ENCODE assay signal across 7 mouse cellular contexts in genomic region chr19:46337719-46338330, GRCm38 (mm10). TPM values are rescaled to one million over a fixed set of nuclear protein-coding genes. Genes with fewer than 3 reads are reported as not detected.
A peak's percentile ranks its signal among the peaks of the same experiment; 100 is the strongest.
DNase-seq lines count a peak whose midpoint lies in the region; ATAC-seq and TF ChIP-seq lines count a peak whose summit lies in the region.

No protein-coding gene starts in this region.

- peak overlapping the region; percentile 73 for H3K4me2 ChIP-seq in lung, embryonic 16.5 days (ENCODE audit: low read depth, low read length)
- peak overlapping the region; percentile 79 for H3K4me2 ChIP-seq in limb, embryonic 11.5 days (ENCODE audit: low read depth, severe bottlenecking)

- H3K4me3 ChIP-seq in lung, embryonic 16.5 days (ENCODE audit: low read length) = peak overlapping the region; percentile 86
- H3K4me3 ChIP-seq in embryonic fibroblast, embryonic 13.5 days (ENCODE audit: insufficient read depth, low read length) = peak overlapping the region; percentile 59
- H3K4me3 ChIP-seq in limb, embryonic 11.5 days (ENCODE audit: low read depth, low read length) = peak overlapping the region; percentile 77
- peak overlapping the region; percentile 68 for H3K4me3 ChIP-seq in small intestine, adult 2 months (ENCODE audit: low read depth, low read length)

- no peak for TF ChIP-seq POLR2A in embryonic fibroblast, embryonic 13.5 days (IDR thresholded peaks at IDR 0.05; ENCODE audit: low read depth, low read length)
- no peak for TF ChIP-seq POLR2A in small intestine, adult 2 months (IDR thresholded peaks at IDR 0.05; ENCODE audit: low read depth, low read length)

- H3K27me3 ChIP-seq in lung, embryonic 16.5 days (ENCODE audit: control insufficient read depth, insufficient read depth, low read depth, low read length) = no peaks in the 10 kb centered on the region
- H3K27me3 ChIP-seq in limb, embryonic 11.5 days (ENCODE audit: control insufficient read depth, insufficient read depth, low read length) = no peaks in the 10 kb centered on the region
- no peaks in the 10 kb centered on the region for H3K27me3 ChIP-seq in small intestine, adult 2 months (ENCODE audit: control insufficient read depth, insufficient read depth, low read length)

- TF ChIP-seq CTCF in embryonic fibroblast, embryonic 13.5 days (IDR thresholded peaks at IDR 0.05; ENCODE audit: borderline replicate concordance, insufficient read depth, low read length) = no peak
- no peak for TF ChIP-seq CTCF in small intestine, adult 2 months (IDR thresholded peaks at IDR 0.05; ENCODE audit: extremely low read depth, insufficient read length, insufficient replicate concordance, low read depth, low read length)

- ATAC-seq in lung, embryonic 16.5 days (ENCODE audit: low read depth) = no peak
- ATAC-seq in limb, embryonic 11.5 days (ENCODE audit: insufficient number of reproducible peaks, low FRiP score, low TSS enrichment, low read depth) = peak; percentile 29; the same call in 1 of the 2 replicates

- peaks cover 15% of the 10 kb centered on the region for H3K4me1 ChIP-seq in lung, embryonic 16.5 days (replicated peaks; ENCODE audit: control insufficient read depth, insufficient read depth, low read length)
- no peaks in the 10 kb centered on the region for H3K4me1 ChIP-seq in embryonic fibroblast, embryonic 13.5 days (ENCODE audit: control insufficient read depth, insufficient read depth, low read length)
- H3K4me1 ChIP-seq in limb, embryonic 11.5 days (ENCODE audit: control insufficient read depth, insufficient read depth, low read length) = peaks cover 7% of the 10 kb centered on the region; the same call in 1 of the 2 replicates
- H3K4me1 ChIP-seq in small intestine, adult 2 months (ENCODE audit: control insufficient read depth, insufficient read depth, insufficient read length, low read length) = peaks cover 12% of the 10 kb centered on the region; the same call in 1 of the 2 replicates

- H3K27ac ChIP-seq in lung, embryonic 16.5 days (ENCODE audit: low read length) = peak overlapping the region; percentile 7; the same call in 1 of the 2 replicates
- no peak overlapping the region for H3K27ac ChIP-seq in embryonic fibroblast, embryonic 13.5 days (ENCODE audit: insufficient read depth, low read length)
- no peak overlapping the region for H3K27ac ChIP-seq in limb, embryonic 11.5 days (replicated peaks; ENCODE audit: low read depth, low read length)
- no peak overlapping the region for H3K27ac ChIP-seq in small intestine, adult 2 months (ENCODE audit: insufficient read depth, low read depth, low read length)

- WGBS in lung, embryonic 16.5 days = 31% methylated on average over 15 of the region's 15 CpGs
- WGBS in limb, embryonic 11.5 days = 46% methylated on average over 15 of the region's 15 CpGs
- WGBS in small intestine, adult 2 months = 35% methylated on average over 15 of the region's 15 CpGs

- H3K9me3 ChIP-seq in lung, embryonic 16.5 days (ENCODE audit: control insufficient read depth, low read length) = no peaks in the 10 kb centered on the region
- no peaks in the 10 kb centered on the region for H3K9me3 ChIP-seq in limb, embryonic 11.5 days (ENCODE audit: control insufficient read depth, low read length)

- peak overlapping the region; percentile 88 for H3K9ac ChIP-seq in lung, embryonic 16.5 days (ENCODE audit: low read length)
- H3K9ac ChIP-seq in limb, embryonic 11.5 days (ENCODE audit: low read length) = peak overlapping the region; percentile 76

- H3K36me3 ChIP-seq in lung, embryonic 16.5 days (ENCODE audit: control insufficient read depth, insufficient read depth, low read length) = no peaks in the 10 kb centered on the region
- H3K36me3 ChIP-seq in limb, embryonic 11.5 days (ENCODE audit: control insufficient read depth, insufficient read depth, low read length) = no peaks in the 10 kb centered on the region
- H3K36me3 ChIP-seq in small intestine, adult 2 months (ENCODE audit: control insufficient read depth, insufficient read depth, low read length) = no peaks in the 10 kb centered on the region

- DNase-seq in lung, postnatal 10 days = no peak
- no peak for DNase-seq in limb, embryonic 11.5 days (ENCODE audit: low spot score)
- no peak for DNase-seq in urinary bladder, postnatal 4 days (ENCODE audit: low spot score in 2 of 2)
- DNase-seq in layer of hippocampus, postnatal 10 days (ENCODE audit: low spot score in 2 of 2) = no peak

RNA-seq across cellular contexts. Expression of gene Cuedc2, which starts 0.7 kb away (rescaled TPM):
- polyA plus RNA-seq in lung, embryonic 16.5 days (2015; fragmentation: Nextera tagmentation; extraction: Ambion mirVana) = 144 and 153 TPM in 2 replicates
- polyA plus RNA-seq in embryonic fibroblast, embryonic 13.5 days (2011; ENCODE audit: insufficient read length, low read depth, missing spikeins) = 62.4 and 67.7 TPM in 2 replicates
- polyA plus RNA-seq in limb, embryonic 11.5 days (2014; fragmentation: Nextera tagmentation; extraction: Ambion mirVana) = 163 and 179 TPM in 2 replicates
- polyA plus RNA-seq in small intestine, adult 2 months (2012; rRNA removed) = 23.5 and 26.9 TPM in 2 replicates
- 100 to 1,000 TPM; 173 to 178 TPM for total RNA-seq in layer of hippocampus, postnatal 10 days (2021)

RNA-seq across cellular contexts. Expression of gene Mfsd13a, which starts 3.1 kb away (rescaled TPM):
- 10.4 and 11.4 TPM in 2 replicates for polyA plus RNA-seq in lung, embryonic 16.5 days (2015; fragmentation: Nextera tagmentation; extraction: Ambion mirVana)
- 1.3 and 1.6 TPM in 2 replicates for polyA plus RNA-seq in embryonic fibroblast, embryonic 13.5 days (2011; ENCODE audit: insufficient read length, low read depth, missing spikeins)
- 5.3 and 5.7 TPM in 2 replicates for polyA plus RNA-seq in limb, embryonic 11.5 days (2014; fragmentation: Nextera tagmentation; extraction: Ambion mirVana)
- polyA plus RNA-seq in small intestine, adult 2 months (2012; rRNA removed) = 29.4 and 36.0 TPM in 2 replicates
- total RNA-seq in layer of hippocampus, postnatal 10 days (2021) = 10 to 100 TPM; 24.4 to 26.4 TPM

RNA-seq across cellular contexts. Expression of gene Fbxl15, which starts 9.8 kb away (rescaled TPM):
- polyA plus RNA-seq in lung, embryonic 16.5 days (2015; fragmentation: Nextera tagmentation; extraction: Ambion mirVana) = 12.0 and 13.3 TPM in 2 replicates
- 3.2 and 3.9 TPM in 2 replicates for polyA plus RNA-seq in embryonic fibroblast, embryonic 13.5 days (2011; ENCODE audit: insufficient read length, low read depth, missing spikeins)
- 10.9 and 15.1 TPM in 2 replicates for polyA plus RNA-seq in limb, embryonic 11.5 days (2014; fragmentation: Nextera tagmentation; extraction: Ambion mirVana)
- 37.4 and 60.4 TPM in 2 replicates for polyA plus RNA-seq in small intestine, adult 2 months (2012; rRNA removed)
- total RNA-seq in layer of hippocampus, postnatal 10 days (2021) = 10 to 100 TPM; 30.2 to 33.6 TPM

RNA-seq across cellular contexts. Expression of gene Psd, which starts 10.9 kb away (rescaled TPM):
- 3.4 and 4.3 TPM in 2 replicates for polyA plus RNA-seq in lung, embryonic 16.5 days (2015; fragmentation: Nextera tagmentation; extraction: Ambion mirVana)
- 1.5 and 2.7 TPM in 2 replicates for polyA plus RNA-seq in embryonic fibroblast, embryonic 13.5 days (2011; ENCODE audit: insufficient read length, low read depth, missing spikeins)
- 1.3 and 1.7 TPM in 2 replicates for polyA plus RNA-seq in limb, embryonic 11.5 days (2014; fragmentation: Nextera tagmentation; extraction: Ambion mirVana)
- 27.0 and 30.1 TPM in 2 replicates for polyA plus RNA-seq in small intestine, adult 2 months (2012; rRNA removed)
- 100 to 1,000 TPM; 686 to 714 TPM for total RNA-seq in layer of hippocampus, postnatal 10 days (2021)

RNA-seq across cellular contexts. Expression of gene 2310034G01Rik, which starts 12.3 kb away (rescaled TPM):
- polyA plus RNA-seq in lung, embryonic 16.5 days (2015; fragmentation: Nextera tagmentation; extraction: Ambion mirVana) = 1.7 and 1.9 TPM in 2 replicates
- 0.48 and 0.51 TPM in 2 replicates for polyA plus RNA-seq in embryonic fibroblast, embryonic 13.5 days (2011; ENCODE audit: insufficient read length, low read depth, missing spikeins)
- polyA plus RNA-seq in limb, embryonic 11.5 days (2014; fragmentation: Nextera tagmentation; extraction: Ambion mirVana) = 1.2 and 1.8 TPM in 2 replicates
- 0.56 and 3.4 TPM in 2 replicates for polyA plus RNA-seq in small intestine, adult 2 months (2012; rRNA removed)
- total RNA-seq in layer of hippocampus, postnatal 10 days (2021) = 1 to 10 TPM in 1 of 2 experiments, under 1 TPM in 1; 0.89 to 1.3 TPM
